Mouse (Mus musculus) c-Kit-positive CD71-negative TER-119-negative erythroid progenitor cells, embryonic 14.5 days (primary cell): Measurements from ENCODE around the gene Ccdc13.

ENCODE experiments used
- DNase-seq: peaks from one replicate; pipeline ENCODE4 v3.0.0-alpha.2; 2013; ENCODE audit warnings: low read depth

Gene Ccdc13

GRCm38 (mm10) chr9:121838829-121839621, at the start of gene Ccdc13:
Ccdc13 (minus strand) TSS chr9:121839461.
- DNase-seq: peak; percentile 48

- no peak for DNase-seq
These were observed 42.8 kb upstream of the Ccdc13 start for GRCm38 (mm10) chr9:121882015-121882457.

DNA sequence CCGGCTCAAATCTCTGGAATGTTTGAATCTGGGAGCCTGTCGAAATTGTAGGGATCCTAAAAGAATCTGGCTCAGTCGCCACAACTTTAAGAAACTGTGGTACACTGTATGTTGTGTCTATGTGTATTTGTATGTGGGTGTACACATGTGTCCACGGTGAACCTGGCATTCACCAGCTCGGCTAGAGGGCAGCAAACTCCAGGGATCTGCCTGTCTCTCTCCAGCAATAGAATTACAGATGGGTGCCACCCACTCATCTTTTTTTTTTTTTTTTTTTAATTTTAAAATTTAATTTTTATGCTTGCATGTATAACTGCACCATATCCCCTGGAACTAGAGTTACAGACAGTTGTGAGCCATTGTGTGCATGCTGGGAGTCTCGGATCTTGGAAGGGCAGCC, 42.0 kb upstream of the Ccdc13 start:
- DNase-seq: no peak

DNA sequence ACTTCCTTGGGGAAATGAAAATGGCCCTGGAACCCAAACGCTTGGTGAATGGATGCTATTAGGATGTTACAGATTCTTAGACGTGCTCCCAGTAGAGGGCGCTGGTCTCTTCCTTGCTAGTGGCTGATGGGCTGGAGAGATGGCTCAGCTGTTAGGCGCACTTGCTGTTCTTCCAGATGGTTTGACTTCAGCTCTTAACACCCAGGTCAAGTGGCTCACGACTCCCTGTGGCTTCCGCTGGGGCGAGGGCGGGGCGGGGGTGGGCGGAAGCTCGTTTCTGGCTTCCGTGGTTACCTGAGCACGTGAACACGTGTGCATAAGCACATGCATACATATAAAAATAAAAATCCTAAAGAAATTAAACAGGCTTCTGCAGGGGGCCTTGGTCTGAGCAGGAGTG, 41.6 kb upstream of the Ccdc13 start:
- peak; percentile 66 for DNase-seq

- DNase-seq: no peak
These were observed 37.9 kb upstream of the Ccdc13 start for GRCm38 (mm10) chr9:121877052-121877740.

GRCm38 (mm10) chr9:121873578-121873977, 34.3 kb upstream of the Ccdc13 start:
- DNase-seq: no peak

DNA sequence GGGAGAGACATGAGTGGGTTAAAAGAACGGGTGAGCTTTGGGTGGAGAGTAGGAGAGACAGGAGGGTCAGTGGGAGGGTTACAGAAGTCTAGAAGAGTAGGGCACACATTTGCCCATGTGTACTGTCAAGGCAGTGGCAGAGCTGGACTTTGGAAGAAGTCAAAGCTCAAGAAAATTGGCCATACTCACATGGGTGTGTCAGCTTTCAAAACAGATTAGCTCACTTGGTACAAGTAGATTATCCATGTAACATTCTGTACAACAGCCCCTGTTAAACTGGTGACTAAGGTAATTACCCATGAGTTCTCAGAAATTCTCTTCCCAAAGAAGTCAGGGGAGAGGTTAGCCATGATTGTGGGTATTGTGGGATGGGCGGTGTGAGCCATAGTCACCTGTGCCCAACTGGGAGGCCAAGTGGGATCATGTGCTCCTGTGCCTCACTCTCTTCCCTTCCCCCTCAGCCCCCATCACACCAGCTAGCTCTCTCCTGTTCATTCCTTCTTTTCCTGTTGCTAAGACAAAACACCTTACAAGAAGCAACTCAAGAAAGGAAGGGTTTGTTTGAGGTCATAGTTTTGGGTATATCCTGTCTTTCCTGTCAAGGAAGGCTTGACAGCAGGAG, 32.9 kb upstream of the Ccdc13 start:
- DNase-seq: no peak

GRCm38 (mm10) chr9:121869973-121870515, 30.8 kb upstream of the Ccdc13 start:
- no peak for DNase-seq

DNA sequence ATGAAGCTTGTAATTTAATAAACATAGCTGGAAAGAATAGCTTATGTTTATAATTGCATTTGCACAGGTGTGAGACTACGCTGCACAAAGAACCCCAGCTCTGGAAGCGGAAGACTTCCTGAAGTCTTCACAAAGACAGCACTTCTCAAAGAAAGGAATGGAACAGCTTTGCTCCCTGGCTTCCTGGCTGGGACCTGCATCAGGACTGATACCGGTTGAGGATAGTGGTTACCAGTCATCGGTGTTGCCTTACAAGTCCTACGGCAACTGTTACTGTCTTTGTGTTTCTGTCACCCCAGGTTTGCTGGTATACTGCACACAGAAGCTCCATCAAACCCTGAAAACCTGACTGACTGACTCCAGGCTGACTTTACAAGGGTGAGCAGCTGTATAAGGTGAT, 30.2 kb upstream of the Ccdc13 start:
- no peak for DNase-seq

GRCm38 (mm10) chr9:121868236-121868635, 29.0 kb upstream of the Ccdc13 start:
- DNase-seq: no peak

DNA sequence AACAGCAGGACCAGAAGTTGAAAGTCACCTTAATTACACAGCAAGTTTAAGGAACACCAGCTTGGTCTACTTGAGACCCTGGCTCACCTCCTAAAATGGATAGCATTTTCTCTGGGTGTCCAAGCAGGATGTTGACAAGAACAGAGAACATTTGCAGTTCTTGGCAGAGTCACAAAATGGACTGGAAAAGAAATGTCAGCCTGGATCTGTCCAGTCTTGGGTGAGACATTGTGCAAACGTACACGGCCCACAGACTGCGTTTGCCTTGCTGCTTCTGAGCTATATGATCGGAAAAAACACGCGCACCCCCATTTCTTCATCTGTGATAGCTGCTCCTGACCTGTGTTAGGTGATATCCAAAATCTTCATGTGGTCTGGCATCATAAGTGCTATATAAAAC, 28.4 kb upstream of the Ccdc13 start:
- DNase-seq: no peak

DNA sequence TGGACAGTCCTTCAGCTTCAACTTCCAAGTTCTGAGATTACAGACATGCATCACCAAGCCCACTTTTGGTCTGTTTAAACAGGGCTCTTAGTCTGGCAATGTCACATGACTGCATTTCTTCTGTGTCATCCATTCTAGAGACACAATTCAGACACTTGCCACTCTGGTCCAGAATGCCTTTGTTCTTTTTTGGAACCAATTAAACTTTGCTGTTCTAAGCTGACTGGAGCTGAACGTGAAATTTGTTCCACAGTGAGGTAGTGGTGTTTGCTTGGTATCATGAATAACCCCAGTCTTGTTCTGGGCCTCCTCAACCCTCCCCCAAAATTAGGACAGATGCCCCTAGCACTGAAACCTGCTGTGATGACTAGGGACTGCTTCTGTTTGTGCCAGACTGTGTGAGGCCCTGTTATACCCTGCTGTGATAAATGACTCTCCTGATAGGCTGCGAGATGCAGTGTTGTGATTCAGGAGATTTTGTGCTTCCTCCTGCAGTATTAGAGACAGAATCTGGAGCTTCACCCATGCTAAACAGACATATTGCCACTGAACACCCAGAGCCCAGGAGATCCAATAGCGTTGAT, 26.3 kb upstream of the Ccdc13 start:
- DNase-seq: no peak

- no peak for DNase-seq
These were observed 25.6 kb upstream of the Ccdc13 start for GRCm38 (mm10) chr9:121864837-121865236.

DNA sequence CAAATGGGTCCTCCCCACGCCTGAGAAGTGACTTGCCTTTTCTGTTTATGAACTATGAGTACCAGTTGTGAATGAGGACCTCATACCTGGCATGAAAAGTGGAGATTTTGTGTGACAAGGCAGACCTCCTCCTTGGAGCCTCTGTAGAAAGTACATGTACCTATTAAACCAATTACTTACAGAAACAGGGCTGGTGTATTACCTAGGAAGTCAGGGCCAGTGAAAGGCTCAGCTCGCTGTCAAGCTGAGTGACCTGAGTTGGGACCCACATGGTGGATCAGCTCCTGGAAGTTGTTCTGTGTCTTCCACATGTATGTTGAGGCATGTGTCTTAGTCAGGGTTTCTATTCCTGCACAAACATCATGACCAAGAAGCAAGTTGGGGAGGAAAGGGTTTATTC, 21.7 kb upstream of the Ccdc13 start:
- no peak for DNase-seq

GRCm38 (mm10) chr9:121859345-121859744, 20.1 kb upstream of the Ccdc13 start:
- no peak for DNase-seq

GRCm38 (mm10) chr9:121858153-121858488, 18.9 kb upstream of the Ccdc13 start, which contains the start of gene Higd1a:
Higd1a (minus strand) TSS chr9:121858362.
- no peak for DNase-seq

GRCm38 (mm10) chr9:121857474-121858152, 18.4 kb upstream of the Ccdc13 start:
- peak; percentile 91 for DNase-seq

DNA sequence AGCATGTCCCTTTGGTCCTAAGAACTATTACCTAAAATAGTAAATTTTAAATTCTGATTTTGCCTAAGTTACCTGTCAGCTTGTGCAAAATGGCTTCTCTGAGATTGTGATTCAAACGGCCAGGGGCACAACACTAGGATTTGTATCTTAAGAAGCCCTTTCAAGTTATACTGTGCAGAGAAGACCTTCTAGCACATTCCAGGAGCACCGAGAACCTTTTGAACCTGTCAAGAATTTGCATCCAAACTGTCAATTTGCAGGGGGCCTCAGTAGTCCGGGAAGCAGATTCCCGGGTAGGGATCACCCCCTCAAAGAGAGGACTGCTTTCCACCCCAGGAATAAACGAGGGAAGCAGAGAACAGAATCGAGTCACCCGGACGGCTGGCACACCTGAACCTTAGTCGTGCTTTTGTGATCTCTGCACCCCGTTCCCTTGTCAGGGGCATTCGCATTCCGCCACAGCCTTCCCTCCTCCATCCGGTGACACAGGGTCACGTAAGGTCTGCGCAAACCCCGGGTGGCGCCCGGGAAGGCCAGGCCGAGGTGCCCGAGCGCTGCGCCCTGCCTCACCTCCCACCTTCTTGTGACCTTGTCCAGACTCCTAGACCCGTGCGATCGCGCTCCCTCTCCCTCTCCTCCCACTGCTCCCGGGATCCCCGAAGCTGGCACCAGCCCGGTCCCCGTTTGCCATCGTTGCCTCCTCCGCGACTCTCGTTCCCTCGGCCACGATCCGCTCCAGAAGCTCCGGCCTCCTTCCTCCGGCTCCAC, 17.6 kb upstream of the Ccdc13 start:
- DNase-seq: no peak

DNA sequence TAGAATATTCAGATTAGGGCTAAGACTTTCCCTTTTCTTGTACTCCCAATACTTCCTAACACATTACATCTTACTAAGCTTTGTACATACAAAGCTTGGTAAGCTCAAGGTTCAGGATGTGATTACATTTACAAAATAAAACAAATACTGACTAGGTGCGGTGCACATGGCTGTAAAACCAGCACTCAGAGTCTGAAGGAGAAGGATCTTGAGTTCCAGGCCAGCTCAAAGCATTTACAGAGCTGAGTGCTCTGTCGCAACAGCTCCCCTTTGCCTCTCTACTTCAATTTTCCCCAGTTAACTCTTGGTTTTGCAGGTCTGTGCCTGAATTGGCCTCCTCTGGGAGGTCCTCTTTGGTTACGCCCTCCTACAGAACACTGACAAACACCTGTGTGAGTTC, 15.0 kb upstream of the Ccdc13 start:
- no peak for DNase-seq

DNA sequence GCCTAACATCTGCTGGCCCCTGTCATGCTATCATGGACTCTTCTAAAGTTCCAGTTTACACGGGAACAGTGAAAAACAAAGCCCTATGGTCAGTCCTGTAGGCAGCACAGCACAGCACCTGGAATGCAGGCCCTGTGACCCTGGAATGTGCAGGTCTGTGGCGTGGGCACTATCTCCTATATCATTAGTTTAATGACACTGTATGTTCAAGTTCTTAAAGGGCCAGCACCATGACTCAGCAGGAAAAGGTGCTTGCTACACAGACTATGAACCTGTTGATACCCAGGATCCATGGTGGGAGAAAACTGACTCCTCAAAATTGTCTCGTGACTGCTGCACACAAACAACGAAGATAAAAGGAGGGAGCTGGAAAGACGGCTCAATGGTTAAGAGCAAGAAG, 8.6 kb upstream of the Ccdc13 start:
- no peak for DNase-seq

DNA sequence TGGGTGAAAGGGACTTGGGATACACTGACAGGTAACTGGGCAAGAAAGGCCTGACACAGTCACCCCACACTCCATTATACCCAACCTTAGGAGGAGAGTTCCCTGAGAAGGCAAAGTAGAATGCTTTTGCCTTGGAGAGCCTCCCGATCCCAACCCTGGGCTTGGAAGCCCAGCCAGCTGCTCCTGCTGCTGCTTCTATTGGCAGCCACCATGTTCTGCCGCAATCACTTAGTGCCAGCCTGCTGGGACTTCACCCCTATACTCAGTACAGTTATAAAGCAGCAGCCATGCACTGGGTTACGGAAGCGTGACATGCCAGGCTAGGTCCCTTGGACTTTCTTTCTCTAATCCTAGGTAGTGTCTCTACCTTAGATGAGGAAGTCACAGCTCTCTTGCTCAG, 7.9 kb upstream of the Ccdc13 start:
- no peak for DNase-seq
